Mouse (Mus musculus) forebrain, embryonic 13.5 days (tissue): ENCODE measurements around the gene Diras2. TPM values are rescaled to one million over a fixed set of nuclear protein-coding genes. Genes with fewer than 3 reads are reported as not detected.

Experiments used
- ATAC-seq: fragments of 200-750 bp; cut with Nextera tagmentation; 2 replicates; pipeline ENCODE4 v1.8.0; 2017
- H3K27ac ChIP-seq: fragments of 300-500 bp; sonication (generic); 2 replicates; pipeline ENCODE4 v1.5.1; 2015; ENCODE audit warnings: inconsistent platforms, mild to moderate bottlenecking, moderate library complexity
- H3K27me3 ChIP-seq: fragments of 300-500 bp; sonication (generic); 2 replicates; pipeline ENCODE4 v1.6.1; 2015; ENCODE audit warnings: mild to moderate bottlenecking, inconsistent platforms
- H3K36me3 ChIP-seq: fragments of 300-500 bp; sonication (generic); 2 replicates; pipeline ENCODE4 v1.6.1; 2015; ENCODE audit warnings: mild to moderate bottlenecking, inconsistent platforms; ENCODE audit not compliant: poor library complexity, severe bottlenecking
- H3K4me1 ChIP-seq: fragments of 300-500 bp; sonication (generic); 2 replicates; pipeline ENCODE4 v1.6.1; 2015; ENCODE audit warnings: inconsistent platforms
- H3K4me2 ChIP-seq: fragments of 300-500 bp; sonication (generic); 2 replicates; pipeline ENCODE4 v1.6.1; 2015; ENCODE audit warnings: inconsistent platforms, mild to moderate bottlenecking, moderate library complexity
- H3K4me3 ChIP-seq: fragments of 300-500 bp; sonication (generic); 2 replicates; pipeline ENCODE4 v1.5.1; 2015; ENCODE audit warnings: mild to moderate bottlenecking, inconsistent platforms
- H3K9ac ChIP-seq: fragments of 300-500 bp; sonication (generic); 2 replicates; pipeline ENCODE4 v1.6.1; 2015; ENCODE audit warnings: mild to moderate bottlenecking, inconsistent platforms
- H3K9me3 ChIP-seq: fragments of 300-500 bp; sonication (generic); replicated peaks from 2 replicates; pipeline ENCODE4 v1.6.1; 2016; ENCODE audit warnings: inconsistent platforms
- WGBS: fragments of 180-500 bp; shearing (Covaris S2); methylation state at CpG from one replicate; pipeline ENCODE4 v1.1.7; 2015; 5-methylcytosine and 5-hydroxymethylcytosine counted together
- polyA plus RNA-seq: library from polyadenylated mRNA; unstranded; fragments of >200 nt; fragmentation: Nextera tagmentation; extraction: Ambion mirVana; gene quantifications from 2 replicates; pipeline ENCODE4 v1.2.1, GENCODE M21; 2015

Gene Diras2
- polyA plus RNA-seq, 1 experiment from 2014 or later = 0.77 TPM

GRCm38 (mm10) chr13:52569194-52569769 is 38.2 kb upstream of the Diras2 start:
- no peak for ATAC-seq
- H3K27ac ChIP-seq = no peak overlapping the region
- H3K36me3 ChIP-seq = no peaks in the 10 kb centered on the region
- no peaks in the 10 kb centered on the region for H3K9me3 ChIP-seq
- H3K4me3 ChIP-seq = no peak overlapping the region
- H3K9ac ChIP-seq = no peak overlapping the region
- H3K4me1 ChIP-seq = peaks cover 16% of the 10 kb centered on the region
- no peak overlapping the region for H3K4me2 ChIP-seq
- 52% methylated on average over 8 of the region's 8 CpGs for WGBS
- H3K27me3 ChIP-seq = no peaks in the 10 kb centered on the region

DNA sequence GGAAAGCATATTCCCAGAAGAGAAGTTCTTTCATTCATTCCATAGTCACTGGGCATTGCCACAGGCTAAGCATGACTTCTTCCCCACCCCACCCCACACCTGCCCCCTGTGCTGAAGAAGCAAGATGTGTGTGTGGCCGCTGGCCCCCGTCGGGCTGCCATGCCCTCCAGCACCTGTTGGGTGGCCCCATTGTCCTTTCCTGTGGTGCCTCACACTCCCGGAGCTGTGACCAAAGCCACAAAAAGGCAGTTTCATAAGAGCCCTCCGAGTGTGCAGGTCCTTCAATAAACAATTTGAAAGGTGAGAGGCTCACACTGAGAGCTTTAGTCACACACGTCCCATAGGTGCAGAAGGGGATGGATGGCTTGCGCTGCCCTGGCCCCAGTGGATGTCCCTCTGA is 35.7 kb upstream of the Diras2 start:
- no peak overlapping the region for H3K4me3 ChIP-seq
- no peak overlapping the region for H3K4me2 ChIP-seq
- H3K27ac ChIP-seq = no peak overlapping the region
- H3K36me3 ChIP-seq = no peaks in the 10 kb centered on the region
- no peak for ATAC-seq
- WGBS = 83% methylated on average over 7 of the region's 7 CpGs
- no peak overlapping the region for H3K9ac ChIP-seq
- peaks cover 27% of the 10 kb centered on the region for H3K4me1 ChIP-seq
- peaks cover 4% of the 10 kb centered on the region; the same call in 1 of the 2 replicates for H3K27me3 ChIP-seq
- H3K9me3 ChIP-seq = no peaks in the 10 kb centered on the region

DNA sequence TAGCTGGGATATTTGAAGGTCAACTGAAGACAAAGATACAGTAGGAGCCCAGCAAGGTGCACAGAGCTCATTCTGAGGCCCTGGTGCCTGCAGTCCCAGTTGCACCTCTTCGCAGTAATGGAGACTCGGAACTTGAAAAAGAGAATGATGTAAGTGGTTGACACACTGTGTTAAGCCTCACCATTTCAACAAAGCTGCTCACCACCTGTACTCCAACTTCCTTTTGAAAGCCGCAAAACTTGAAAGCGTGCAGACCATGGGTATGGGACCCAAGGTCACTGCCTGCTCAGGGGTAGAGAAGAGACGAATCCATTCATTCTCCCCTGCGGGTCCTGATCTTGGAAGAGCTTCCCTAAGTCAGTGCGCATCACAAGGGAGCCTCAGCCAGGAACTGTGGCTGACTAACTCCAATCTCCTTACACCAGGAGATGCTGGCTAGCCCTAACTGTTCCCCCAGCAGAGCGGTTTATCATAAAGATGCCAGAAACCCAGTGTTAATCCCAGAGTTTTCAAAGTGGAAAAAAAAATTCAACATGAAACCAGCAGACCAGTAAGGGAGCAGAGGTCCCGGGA is 35.2 kb upstream of the Diras2 start:
- no peak for ATAC-seq
- no peak overlapping the region for H3K9ac ChIP-seq
- 90% methylated on average over 9 of the region's 9 CpGs for WGBS
- H3K4me2 ChIP-seq = no peak overlapping the region
- no peaks in the 10 kb centered on the region for H3K36me3 ChIP-seq
- no peaks in the 10 kb centered on the region for H3K9me3 ChIP-seq
- no peak overlapping the region for H3K4me3 ChIP-seq
- H3K27ac ChIP-seq = no peak overlapping the region
- H3K4me1 ChIP-seq = peaks cover 32% of the 10 kb centered on the region
- peaks cover 4% of the 10 kb centered on the region; the same call in 1 of the 2 replicates for H3K27me3 ChIP-seq

DNA sequence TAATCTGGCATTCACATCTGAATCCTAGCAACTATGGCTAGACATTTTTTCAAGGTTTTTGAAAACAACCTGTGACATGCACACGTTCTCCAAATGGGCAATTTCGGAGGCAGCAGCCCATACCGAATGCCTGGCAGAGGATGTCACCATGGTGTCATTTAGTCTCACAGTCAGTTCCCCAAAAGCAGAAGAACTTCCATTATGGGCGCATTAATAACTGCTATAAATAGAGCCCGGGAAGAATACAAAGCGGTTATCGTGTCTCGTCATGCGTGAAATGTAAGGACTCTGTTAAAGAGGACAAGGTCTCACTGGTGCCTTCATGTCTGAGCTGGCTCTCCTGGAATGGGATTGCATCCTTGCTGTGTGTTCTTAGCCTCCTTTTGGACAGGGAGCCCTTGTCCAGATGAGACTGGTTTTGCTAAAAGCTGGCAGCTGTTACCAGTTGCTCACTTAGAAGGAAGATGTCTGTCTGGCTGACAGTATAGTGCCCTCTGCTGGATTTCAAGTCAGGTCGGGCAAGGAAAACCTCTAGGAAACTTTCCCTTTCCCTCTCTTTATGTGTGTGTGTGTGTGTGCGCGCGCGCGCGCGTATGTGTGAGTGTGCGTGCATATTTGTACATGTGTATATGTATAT is 34.1 kb upstream of the Diras2 start:
- Histone ChIP-seq H3K4me2 (no peak overlapping the region), H3K27ac (no peak overlapping the region), H3K4me3 (no peak overlapping the region), H3K9ac (no peak overlapping the region), H3K27me3 (peaks cover 10% of the 10 kb centered on the region; the same call in 1 of the 2 replicates), H3K36me3 (no peaks in the 10 kb centered on the region), H3K4me1 (peaks cover 38% of the 10 kb centered on the region), H3K9me3 (no peaks in the 10 kb centered on the region)
- WGBS = 70% methylated on average over 18 of the region's 18 CpGs
- ATAC-seq = no peak

DNA sequence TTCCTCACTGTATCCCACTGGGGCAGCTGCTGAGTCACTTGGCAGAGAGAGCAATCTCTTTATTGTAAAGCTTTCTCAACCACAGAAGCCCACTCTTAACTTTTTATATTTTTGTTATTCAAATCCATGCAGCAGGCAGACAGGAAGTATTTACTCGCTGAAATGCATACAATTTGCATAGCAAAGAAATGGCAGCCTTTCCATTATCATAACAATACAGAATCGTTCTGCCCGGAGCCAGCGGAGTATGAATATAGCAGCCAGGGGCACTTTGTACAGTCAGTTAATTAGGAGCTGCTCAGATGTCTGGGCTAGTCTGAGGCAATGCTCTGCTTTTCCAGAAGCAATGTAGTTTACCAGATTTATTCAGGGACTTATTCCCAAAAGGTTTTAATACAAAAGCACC is 31.1 kb upstream of the Diras2 start:
- WGBS = 2% methylated on average over 4 of the region's 4 CpGs
- H3K27me3 ChIP-seq = peaks cover 17% of the 10 kb centered on the region; the same call in 1 of the 2 replicates
- ATAC-seq = peak; percentile 95
- peak overlapping the region; percentile 49; the same call in 1 of the 2 replicates for H3K27ac ChIP-seq
- no peak overlapping the region for H3K9ac ChIP-seq
- H3K36me3 ChIP-seq = no peaks in the 10 kb centered on the region
- H3K4me1 ChIP-seq = peaks cover 28% of the 10 kb centered on the region
- no peaks in the 10 kb centered on the region for H3K9me3 ChIP-seq
- no peak overlapping the region for H3K4me3 ChIP-seq
- H3K4me2 ChIP-seq = no peak overlapping the region

GRCm38 (mm10) chr13:52561367-52562165 is 30.5 kb upstream of the Diras2 start:
- no peaks in the 10 kb centered on the region for H3K9me3 ChIP-seq
- H3K36me3 ChIP-seq = no peaks in the 10 kb centered on the region
- peak overlapping the region; percentile 49; the same call in 1 of the 2 replicates for H3K27ac ChIP-seq
- 0 out of 2 replicates have a peak overlapping the region, but pooled peaks have one; percentile 1 for H3K4me2 ChIP-seq
- WGBS = 71% methylated on average over 8 of the region's 8 CpGs
- H3K4me3 ChIP-seq = no peak overlapping the region
- peaks cover 28% of the 10 kb centered on the region for H3K4me1 ChIP-seq
- H3K27me3 ChIP-seq = peaks cover 17% of the 10 kb centered on the region; the same call in 1 of the 2 replicates
- H3K9ac ChIP-seq = no peak overlapping the region
- ATAC-seq = peak; percentile 1; the same call in 1 of the 2 replicates

- Histone ChIP-seq H3K9ac (no peak overlapping the region), H3K27ac (no peak overlapping the region), H3K4me2 (no peak overlapping the region), H3K4me1 (peaks cover 17% of the 10 kb centered on the region), H3K9me3 (no peaks in the 10 kb centered on the region), H3K4me3 (no peak overlapping the region), H3K27me3 (peaks cover 14% of the 10 kb centered on the region; the same call in 1 of the 2 replicates), H3K36me3 (no peaks in the 10 kb centered on the region)
- 67% methylated on average over 7 of the region's 7 CpGs for WGBS
- no peak for ATAC-seq
These were observed 26.3 kb upstream of the Diras2 start for GRCm38 (mm10) chr13:52557421-52557820.

GRCm38 (mm10) chr13:52554722-52555121 is 23.6 kb upstream of the Diras2 start:
- Histone ChIP-seq H3K4me2 (no peak overlapping the region), H3K9me3 (no peaks in the 10 kb centered on the region), H3K9ac (no peak overlapping the region), H3K4me1 (no peaks in the 10 kb centered on the region), H3K27ac (no peak overlapping the region), H3K27me3 (peaks cover 4% of the 10 kb centered on the region; the same call in 1 of the 2 replicates), H3K36me3 (no peaks in the 10 kb centered on the region), H3K4me3 (no peak overlapping the region)
- 90% methylated on average over 9 of the region's 9 CpGs for WGBS
- no peak for ATAC-seq

GRCm38 (mm10) chr13:52552822-52553477 is 21.9 kb upstream of the Diras2 start:
- H3K9ac ChIP-seq = no peak overlapping the region
- H3K4me3 ChIP-seq = no peak overlapping the region
- WGBS = 77% methylated on average over 9 of the region's 9 CpGs
- no peaks in the 10 kb centered on the region for H3K4me1 ChIP-seq
- no peak for ATAC-seq
- no peaks in the 10 kb centered on the region for H3K36me3 ChIP-seq
- H3K4me2 ChIP-seq = no peak overlapping the region
- H3K27me3 ChIP-seq = no peaks in the 10 kb centered on the region
- H3K9me3 ChIP-seq = 0 out of 2 replicates have a peak, but pooled peaks cover 5% of the 10 kb centered on the region
- no peak overlapping the region for H3K27ac ChIP-seq

DNA sequence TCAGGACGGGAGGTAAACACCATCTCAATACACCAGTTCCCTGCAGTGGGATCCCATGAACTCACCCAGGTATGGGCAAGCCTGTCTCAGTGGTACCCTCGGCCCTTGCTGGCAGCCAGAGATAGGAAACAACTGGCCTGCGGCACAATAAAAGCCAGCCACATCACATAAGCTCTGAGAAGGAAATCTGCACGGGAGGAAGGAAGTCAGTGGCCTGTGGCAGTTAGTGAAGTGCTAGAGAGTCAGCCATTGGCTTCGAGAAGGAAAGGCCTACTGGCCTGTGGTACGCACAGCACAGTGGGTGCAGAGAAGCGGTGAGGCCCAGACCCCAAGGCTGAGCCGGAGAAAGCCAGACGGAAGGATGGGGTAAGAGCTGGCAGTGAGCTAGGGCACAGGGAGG is 20.2 kb upstream of the Diras2 start:
- no peaks in the 10 kb centered on the region for H3K36me3 ChIP-seq
- no peak overlapping the region for H3K4me3 ChIP-seq
- no peak overlapping the region for H3K4me2 ChIP-seq
- H3K4me1 ChIP-seq = no peaks in the 10 kb centered on the region
- H3K9me3 ChIP-seq = 0 out of 2 replicates have a peak, but pooled peaks cover 8% of the 10 kb centered on the region
- H3K27me3 ChIP-seq = no peaks in the 10 kb centered on the region
- 89% methylated on average over 9 of the region's 9 CpGs for WGBS
- ATAC-seq = no peak
- no peak overlapping the region for H3K9ac ChIP-seq
- H3K27ac ChIP-seq = no peak overlapping the region

DNA sequence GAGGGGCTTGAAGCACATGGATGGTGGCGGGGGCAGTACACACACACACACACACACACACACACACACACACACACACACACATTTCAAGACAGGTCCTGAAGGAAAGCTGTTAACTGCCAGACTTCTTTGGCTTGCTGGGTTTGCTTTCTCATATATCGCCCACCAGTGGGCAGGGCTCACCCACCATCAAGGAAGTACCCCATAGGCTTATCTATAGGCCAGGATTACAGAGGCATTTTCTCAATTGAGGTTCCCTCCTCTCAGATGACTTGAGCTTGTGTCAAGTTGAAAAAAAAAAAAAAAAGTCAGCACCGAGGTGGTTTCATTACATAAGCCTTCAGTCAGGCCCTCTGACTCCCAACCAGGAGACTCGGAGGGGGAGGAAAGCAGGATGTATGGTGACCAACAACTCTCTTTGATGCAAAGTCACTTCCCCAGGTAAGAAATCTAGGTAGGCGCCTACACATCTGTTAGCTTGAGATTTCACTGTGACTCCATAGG is 19.7 kb upstream of the Diras2 start:
- Histone ChIP-seq H3K27ac (no peak overlapping the region), H3K4me3 (no peak overlapping the region), H3K9ac (no peak overlapping the region), H3K4me1 (no peaks in the 10 kb centered on the region), H3K36me3 (no peaks in the 10 kb centered on the region), H3K9me3 (0 out of 2 replicates have a peak, but pooled peaks cover 8% of the 10 kb centered on the region), H3K4me2 (no peak overlapping the region), H3K27me3 (no peaks in the 10 kb centered on the region)
- ATAC-seq = no peak
- WGBS = 82% methylated on average over 5 of the region's 5 CpGs
